Mouse (Mus musculus) mouse embryonic stem cell (cell line): ENCODE measurements at regions not wholly inside any gene's neighbourhood (a gene's known extent, or its start where the extent isn't known, plus 50 kb on each side); places are given as distances from the start of the nearest gene placed in this dataset.

Experiments
- in situ Hi-C, 2 experiments: fragments of 300-500 bp; cut with MboI; formaldehyde crosslinking; loops; 1 replicate in 1 of 2; 3 replicates in 1 of 2; pipeline ENCODE4 v1.14.3; 2019 to 2020; ENCODE audit warnings: low sequenced_read_pairs in 2 of 2, low pct_unique_long_range_greater_than_20kb in 1 of 2, mixed read lengths in 1 of 2; ENCODE audit not compliant: unreplicated experiment in 1 of 2

DNA sequence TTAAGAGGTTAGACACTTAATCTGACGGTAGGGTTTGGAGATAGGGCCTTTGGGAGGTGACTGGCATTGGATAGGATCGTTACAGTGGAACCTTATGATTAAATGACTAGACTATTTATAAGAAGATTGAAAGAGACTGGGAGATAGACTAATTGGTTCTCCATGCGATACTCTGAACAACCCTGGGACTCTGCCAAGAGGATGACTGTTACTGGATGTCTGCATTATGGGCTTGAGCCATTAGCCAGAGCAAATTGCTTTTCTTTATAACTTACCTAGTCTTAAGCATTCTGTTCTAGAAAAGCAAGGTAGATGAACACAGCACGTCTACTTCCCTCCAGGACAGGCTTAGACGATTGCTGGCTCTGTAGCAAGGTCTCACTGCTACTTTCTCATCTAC, 180.3 kb upstream of the Ctbp2 start:
- in situ Hi-C loops: no loop called here

DNA sequence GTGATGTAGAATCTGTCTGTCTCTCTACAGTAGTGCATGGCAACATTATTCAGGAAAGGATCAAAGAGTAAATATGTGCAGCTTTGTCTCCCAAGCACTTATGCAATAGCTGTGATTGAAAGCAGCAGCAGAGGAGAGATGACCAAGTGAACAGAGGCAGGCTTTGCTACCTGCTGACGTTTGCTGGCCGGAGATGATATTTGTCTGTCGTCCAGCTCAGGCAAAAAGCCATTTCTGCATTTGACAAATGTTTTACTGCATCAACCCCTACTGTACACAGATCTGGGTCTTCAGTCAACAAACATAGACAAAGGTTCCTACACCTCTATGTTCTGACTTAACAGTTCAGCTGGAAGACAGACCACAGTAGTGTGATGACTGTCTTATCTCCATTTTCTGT, 166.3 kb upstream of the Ctbp2 start:
- in situ Hi-C loops: no loop called here

GRCm38 (mm10) chr7:133288236-133288635, 164.1 kb upstream of the Ctbp2 start:
- in situ Hi-C loops: no loop called here

- in situ Hi-C loops: no loop called here
Measured at GRCm38 (mm10) chr7:133286836-133287235, 162.7 kb upstream of the Ctbp2 start.

- in situ Hi-C loops: no loop called here
Measured at GRCm38 (mm10) chr7:133286216-133286615, 162.1 kb upstream of the Ctbp2 start.

DNA sequence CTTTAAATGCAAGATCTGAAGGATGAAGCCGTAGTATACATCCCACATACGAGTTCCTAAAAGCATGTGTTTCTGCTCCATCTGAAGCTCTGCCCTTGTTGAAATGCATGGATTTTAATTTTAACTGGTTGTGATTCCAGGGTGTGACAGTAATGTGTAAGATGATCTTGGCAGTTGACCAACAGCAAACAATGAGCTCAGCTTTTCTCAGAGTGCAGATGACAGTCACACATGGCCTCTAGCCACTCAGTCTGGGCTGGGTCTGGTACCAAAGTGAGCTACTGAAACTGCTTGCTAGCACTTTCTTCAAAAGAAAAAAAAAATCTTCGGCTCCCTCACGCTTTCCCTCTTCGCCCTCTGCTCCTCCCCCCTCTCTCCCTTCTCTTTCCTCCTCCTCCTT, 138.0 kb upstream of the Ctbp2 start:
- in situ Hi-C loops: no loop called here

GRCm38 (mm10) chr7:133259143-133259542, 135.0 kb upstream of the Ctbp2 start:
- in situ Hi-C loops: no loop called here

GRCm38 (mm10) chr7:133256831-133257230, 132.7 kb upstream of the Ctbp2 start:
- in situ Hi-C loops: no loop called here

- in situ Hi-C loops: no loop called here
Measured at GRCm38 (mm10) chr7:133244601-133245000, 120.4 kb upstream of the Ctbp2 start.

- in situ Hi-C loops: no loop called here
Measured at GRCm38 (mm10) chr7:133234326-133234725, 110.2 kb upstream of the Ctbp2 start.

DNA sequence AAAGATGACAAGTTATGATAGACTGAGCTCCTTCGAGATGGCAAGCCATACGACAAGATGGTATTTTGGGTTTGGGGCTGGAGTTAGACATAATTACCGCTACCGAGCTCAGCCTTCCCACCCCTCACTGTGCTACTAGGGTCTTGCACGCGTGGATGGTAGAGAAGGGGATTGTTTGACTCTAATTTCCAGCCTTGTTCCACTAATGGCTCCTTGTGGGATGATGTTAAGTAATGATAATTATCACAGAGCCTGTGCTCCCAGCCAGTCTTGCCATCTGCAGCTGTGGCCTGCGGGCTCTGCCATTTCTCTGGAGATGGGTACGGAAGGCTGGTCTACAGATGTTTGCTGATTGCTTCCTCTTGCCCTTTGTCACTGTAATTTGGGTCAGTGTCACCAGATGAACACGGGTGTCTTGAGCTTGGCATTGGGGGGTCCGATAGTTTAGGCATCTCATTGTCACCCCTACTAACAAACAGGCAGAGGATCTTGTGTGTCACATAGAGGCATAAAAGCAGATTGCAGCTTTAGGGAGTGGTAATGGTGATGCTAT, 108.8 kb upstream of the Ctbp2 start:
- in situ Hi-C loops: no loop called here

- in situ Hi-C loops: no loop called here
Measured at GRCm38 (mm10) chr7:133230806-133231205, 106.7 kb upstream of the Ctbp2 start.

GRCm38 (mm10) chr7:133223948-133224652, 99.9 kb upstream of the Ctbp2 start:
- in situ Hi-C loops: no loop called here

DNA sequence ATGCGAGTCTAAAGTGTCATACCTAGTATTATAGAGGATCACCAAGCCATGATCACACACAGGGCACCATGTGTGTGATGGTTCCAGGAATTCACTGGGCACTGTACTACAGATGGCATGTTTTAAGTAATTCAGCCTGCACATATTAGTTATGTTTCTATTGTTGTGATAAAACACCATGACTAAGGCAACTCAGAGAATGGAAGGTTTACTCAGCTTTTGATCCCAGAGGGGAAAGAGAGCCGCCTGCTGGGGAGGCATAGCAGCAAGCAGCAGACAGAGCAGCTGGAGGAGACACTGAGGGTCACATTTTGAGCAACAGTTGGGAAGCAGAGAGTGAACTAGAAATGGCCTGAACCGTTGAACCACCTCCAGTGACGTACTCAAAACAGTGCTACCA, 88.2 kb upstream of the Ctbp2 start:
- in situ Hi-C loops: no loop called here

GRCm38 (mm10) chr7:133205704-133206103, 81.5 kb upstream of the Ctbp2 start:
- in situ Hi-C loops: no loop called here

DNA sequence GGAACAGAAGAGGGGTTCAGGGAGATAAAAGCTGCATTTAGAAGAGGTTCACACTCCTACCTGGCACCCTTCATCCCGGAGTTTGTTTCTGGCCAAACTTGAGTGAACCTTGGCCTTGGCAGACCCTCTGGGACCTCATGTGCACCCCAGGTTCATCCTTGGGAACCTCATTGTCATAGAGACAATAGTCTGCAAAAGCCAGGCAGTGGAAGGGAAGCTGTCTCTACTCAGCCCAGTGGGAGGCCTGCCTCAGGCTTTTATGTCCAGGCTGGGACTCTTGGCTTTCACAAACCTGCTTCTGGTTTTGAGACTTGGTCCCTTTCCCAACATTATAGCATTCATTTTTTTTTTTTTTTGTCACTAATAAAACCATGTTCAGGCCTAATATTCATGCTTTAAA, 80.3 kb upstream of the Ctbp2 start:
- in situ Hi-C loops: no loop called here

- in situ Hi-C loops: no loop called here
Measured at GRCm38 (mm10) chr7:133203933-133204332, 79.8 kb upstream of the Ctbp2 start.

DNA sequence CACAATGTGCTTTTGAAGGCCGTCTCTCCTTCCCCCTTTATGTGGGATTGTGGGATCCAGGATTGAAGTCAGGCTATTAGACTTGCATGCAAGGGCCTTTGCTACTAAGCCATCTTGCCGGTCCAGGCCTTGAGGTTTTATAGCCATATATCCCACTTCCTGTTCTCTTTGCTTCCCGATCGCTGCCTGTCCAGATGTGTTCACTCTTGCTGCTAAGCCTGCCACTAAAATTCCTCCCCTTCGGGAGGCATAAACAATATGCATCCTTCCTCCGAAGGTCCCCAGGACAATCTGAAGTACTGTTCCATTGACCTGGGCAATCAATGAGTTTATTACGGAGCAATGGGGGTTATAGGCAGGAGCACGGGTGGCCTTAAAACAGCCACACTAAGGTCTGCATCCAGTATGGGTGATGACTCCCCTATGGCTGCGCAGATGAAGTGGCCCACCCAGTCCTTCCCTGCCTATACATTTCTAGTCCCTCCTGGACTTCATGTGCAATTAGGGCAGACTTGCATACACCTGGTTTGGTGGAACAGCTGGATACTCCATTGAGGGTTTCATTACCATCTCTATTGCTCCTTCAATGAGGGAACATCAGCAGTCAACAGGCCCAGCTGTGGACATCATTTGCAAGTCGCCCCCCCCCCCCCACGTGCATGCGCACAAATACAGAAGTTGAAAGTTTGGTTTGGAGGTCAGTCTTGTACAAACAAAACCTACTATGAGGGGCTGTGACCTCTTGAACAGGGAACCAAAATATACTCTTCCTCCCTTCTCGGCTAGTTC, 78.1 kb upstream of the Ctbp2 start:
- in situ Hi-C loops: no loop called here

- in situ Hi-C loops: no loop called here
Measured at GRCm38 (mm10) chr7:133199046-133199445, 74.9 kb upstream of the Ctbp2 start.
